Mouse (Mus musculus): Measurements from ENCODE around the gene Ncor2.

DNA sequence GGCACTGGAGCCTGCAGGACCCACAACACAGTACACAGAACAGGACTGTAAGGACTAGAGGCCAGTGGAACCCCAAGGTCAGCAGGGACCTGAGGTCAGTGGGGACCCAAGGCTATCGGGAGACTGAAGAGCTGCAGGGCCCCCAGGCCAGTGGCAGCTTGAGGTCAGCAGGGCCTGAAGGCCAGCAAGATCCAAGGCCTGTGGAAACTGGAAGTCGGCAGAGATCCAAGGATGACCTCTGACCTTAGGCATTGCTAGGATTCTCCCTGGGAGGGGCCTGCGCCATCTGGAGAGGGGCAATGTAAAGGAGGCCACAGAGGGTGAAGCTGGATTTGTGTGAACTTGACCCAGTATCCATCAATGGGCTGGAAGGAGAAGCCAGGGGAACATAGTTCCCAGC, 45.9 kb upstream of the Ncor2 start:
- no peak for TF ChIP-seq GATA1 (IDR thresholded peaks at IDR 0.05; ENCODE audit: low read length)
- TF ChIP-seq TAL1 (IDR thresholded peaks at IDR 0.05; ENCODE audit: low read length): no peak
